Mouse (Mus musculus) kidney, postnatal 14 days (tissue): ENCODE measurements at regions not wholly inside any gene's neighbourhood (a gene's known extent, or its start where the extent isn't known, plus 50 kb on each side); places are given as distances from the start of the nearest gene placed in this dataset.

Experiments
- DNase-seq: peaks from one replicate; pipeline ENCODE4 v3.0.0; 2022; ENCODE audit warnings: mixed read lengths

DNA sequence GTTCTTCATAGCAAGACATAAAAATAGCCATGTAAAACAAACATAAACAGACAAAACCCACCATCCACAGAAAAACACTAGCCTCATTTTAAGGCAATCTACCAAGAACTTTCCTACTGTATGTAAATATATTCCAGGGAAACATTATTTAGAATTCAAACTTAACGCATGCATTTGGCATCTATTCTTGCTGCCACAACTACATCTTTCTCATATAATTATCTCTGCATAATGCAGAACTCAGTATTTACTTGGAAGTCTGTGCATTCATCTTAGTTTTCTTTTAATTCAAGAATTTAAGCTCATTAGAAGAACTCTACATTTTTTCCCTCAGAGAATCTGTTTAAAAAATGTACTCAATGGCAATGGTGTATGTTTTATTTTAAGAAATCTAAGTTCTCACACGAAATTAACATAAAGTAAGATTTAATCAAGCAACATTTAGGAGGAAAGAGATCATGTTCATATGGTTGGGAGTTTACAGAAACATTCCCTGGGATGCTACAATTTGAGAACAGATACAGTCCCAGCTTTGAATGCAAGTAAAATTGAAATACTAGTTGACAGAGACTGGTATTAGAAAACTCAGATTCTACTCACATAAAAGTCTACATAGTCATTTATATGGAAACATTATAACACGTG is 1114.7 kb downstream of the Sorcs1 start:
- DNase-seq, result no peak

DNA sequence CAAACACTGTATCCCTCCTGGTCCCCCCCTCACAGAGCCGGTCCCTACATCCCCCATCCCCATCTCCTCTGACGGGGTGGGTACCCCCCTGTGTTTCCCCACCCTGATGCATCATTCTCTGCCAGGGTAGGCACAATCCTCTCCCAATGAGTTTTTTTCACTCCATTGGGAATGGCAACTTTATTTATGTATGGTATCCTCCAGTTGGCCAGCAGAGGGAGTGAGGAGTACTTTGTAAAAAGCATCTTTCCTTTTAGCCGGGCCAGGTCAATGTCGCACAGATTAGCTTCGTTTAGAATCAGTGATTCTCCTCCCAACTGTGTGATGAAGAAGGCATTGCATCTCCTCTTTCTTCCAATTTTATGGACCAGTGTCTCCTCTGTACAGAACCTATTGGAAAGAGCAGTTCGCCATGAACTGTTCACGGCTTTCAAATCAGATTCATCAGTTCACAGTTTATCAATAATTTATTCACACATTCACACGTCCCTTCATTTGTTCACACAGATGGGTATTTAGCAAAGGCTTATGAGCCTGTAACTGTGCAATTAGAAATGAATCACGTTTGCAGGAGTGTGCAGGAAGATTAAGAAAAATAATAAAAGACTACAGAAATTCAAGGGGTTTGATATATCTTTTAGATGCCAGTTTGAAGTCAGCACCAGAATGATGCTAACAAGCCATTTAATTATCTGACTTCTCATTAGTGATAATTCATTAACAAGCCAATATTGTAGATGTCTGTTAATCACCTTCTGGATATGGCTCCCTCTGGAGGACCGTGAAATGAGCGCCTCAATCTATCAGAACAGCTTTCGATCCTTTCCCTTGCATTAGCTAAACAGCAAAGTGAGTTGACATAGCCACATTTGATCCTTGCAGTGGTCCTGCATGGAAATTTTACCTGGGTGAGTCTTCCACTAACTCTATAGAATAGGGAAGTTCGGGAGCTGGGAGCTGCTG is 1138.7 kb downstream of the Sorcs1 start:
- DNase-seq, result peak; percentile 16
